Mouse (Mus musculus) stomach, postnatal 0 days (tissue): ENCODE results near the gene Arap1. TPM values are rescaled to one million over a fixed set of nuclear protein-coding genes. Genes with fewer than 3 reads are reported as not detected.

Experiments used
- ATAC-seq: fragments of 200-750 bp; cut with Nextera tagmentation; 2 replicates; pipeline ENCODE4 v1.8.0; 2017; ENCODE audit not compliant: low FRiP score, low TSS enrichment
- DNase-seq: peaks from one replicate; pipeline ENCODE4 v3.0.0-alpha.2; 2016; ENCODE audit warnings: low spot score
- H3K27ac ChIP-seq: fragments of 300-500 bp; sonication (generic); replicated peaks from 2 replicates; pipeline ENCODE4 v1.5.1; 2014; ENCODE audit warnings: mild to moderate bottlenecking, control low read depth
- H3K27me3 ChIP-seq: fragments of 300-500 bp; sonication (generic); 2 replicates; pipeline ENCODE4 v1.6.1; 2014; ENCODE audit warnings: low read length; ENCODE audit not compliant: control insufficient read depth, insufficient read depth
- H3K36me3 ChIP-seq: fragments of 300-500 bp; sonication (generic); 2 replicates; pipeline ENCODE4 v1.6.1; 2014; ENCODE audit warnings: low read length, mixed read lengths; ENCODE audit not compliant: control insufficient read depth, insufficient read depth
- H3K4me1 ChIP-seq: fragments of 300-500 bp; sonication (generic); replicated peaks from 2 replicates; pipeline ENCODE4 v1.6.1; 2014; ENCODE audit warnings: antibody characterized with exemption; ENCODE audit not compliant: control insufficient read depth, insufficient read depth
- H3K4me2 ChIP-seq: fragments of 300-500 bp; sonication (generic); replicated peaks from 2 replicates; pipeline ENCODE4 v1.6.1; 2014; ENCODE audit warnings: low read depth, mild to moderate bottlenecking, control low read depth, moderate library complexity
- H3K4me3 ChIP-seq: fragments of 300-500 bp; sonication (generic); 2 replicates; pipeline ENCODE4 v1.5.1; 2014; ENCODE audit warnings: low read depth, low read length, control low read depth
- H3K9ac ChIP-seq: fragments of 300-500 bp; sonication (generic); 2 replicates; pipeline ENCODE4 v1.6.1; 2014; ENCODE audit warnings: mild to moderate bottlenecking, low read length, control low read depth, mixed read lengths
- H3K9me3 ChIP-seq: fragments of 300-500 bp; sonication (generic); 2 replicates; pipeline ENCODE4 v1.6.1; 2016; ENCODE audit warnings: low read length; ENCODE audit not compliant: control insufficient read depth
- CTCF ChIP-seq: IDR thresholded peaks from 2 replicates; pipeline ENCODE4 v1.5.1; 2016; ENCODE audit warnings: antibody characterized with exemption, low read depth, mild to moderate bottlenecking, moderate library complexity
- EP300 ChIP-seq: optimal IDR thresholded peaks from 2 replicates; pipeline ENCODE3; 2016; ENCODE audit warnings: antibody characterized with exemption
- WGBS: fragments of 180-500 bp; shearing (Covaris S2); extraction: QIAGEN DNeasy Blood & Tissue Kit; methylation state at CpG from one replicate; pipeline ENCODE4 v1.1.7; 2014; 5-methylcytosine and 5-hydroxymethylcytosine counted together
- polyA plus RNA-seq: library from polyadenylated mRNA; unstranded; fragments of >200 nt; fragmentation: Nextera tagmentation; extraction: Ambion mirVana; gene quantifications from 2 replicates; pipeline ENCODE4 v1.2.1, GENCODE M21; 2015

Gene Arap1
- polyA plus RNA-seq, 1 experiment from 2014 or later = 37.2 TPM

GRCm38 (mm10) chr7:101321218-101321827 lies 26.5 kb upstream of the Arap1 start:
- H3K9ac ChIP-seq = peak overlapping the region; percentile 82
- ATAC-seq (peak; percentile 47), DNase-seq (peak; percentile 86)
- TF ChIP-seq CTCF = no peak; the same call in 1 of the 2 replicates
- no peak for TF ChIP-seq EP300
- peak overlapping the region; percentile 90 for H3K4me2 ChIP-seq
- peak overlapping the region; percentile 78 for H3K4me3 ChIP-seq
- H3K9me3 ChIP-seq = no peaks in the 10 kb centered on the region
- H3K36me3 ChIP-seq = no peaks in the 10 kb centered on the region
- no peaks in the 10 kb centered on the region for H3K27me3 ChIP-seq
- 2% methylated on average over 35 of the region's 61 CpGs for WGBS
- peaks cover 2% of the 10 kb centered on the region; the same call in 1 of the 2 replicates for H3K4me1 ChIP-seq
- H3K27ac ChIP-seq = peak overlapping the region; percentile 93

DNA sequence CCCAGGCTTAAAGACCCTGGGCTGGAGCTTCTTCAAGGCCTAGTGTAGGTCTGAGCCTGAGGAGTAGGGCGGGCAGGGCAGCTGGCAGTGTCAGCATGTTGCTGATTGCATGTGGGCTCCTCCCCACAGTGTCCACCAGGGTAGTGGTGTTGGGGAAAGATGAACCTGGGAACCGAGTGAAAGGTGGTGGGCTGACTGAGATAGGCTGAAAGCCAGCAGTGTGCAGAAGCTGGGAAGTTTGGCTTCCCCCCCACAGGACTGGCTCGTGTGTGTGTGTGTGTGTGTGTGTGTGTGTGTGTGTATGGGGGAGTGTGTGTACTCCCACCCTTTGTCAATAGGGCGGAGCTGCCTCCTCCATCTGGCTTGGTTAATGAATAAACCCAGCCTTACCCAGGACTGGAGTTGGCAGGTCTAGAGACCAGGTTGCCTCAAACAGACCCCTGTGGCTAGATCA lies 24.7 kb upstream of the Arap1 start:
- peak; percentile 90 for DNase-seq
- peak overlapping the region; percentile 82; the same call in 1 of the 2 replicates for H3K9ac ChIP-seq
- peaks cover 2% of the 10 kb centered on the region; the same call in 1 of the 2 replicates for H3K4me1 ChIP-seq
- H3K4me3 ChIP-seq = peak overlapping the region; percentile 78
- H3K27ac ChIP-seq = peak overlapping the region; percentile 93
- ATAC-seq = peak; percentile 79
- 0 out of 2 replicates have a peak, but pooled peaks cover 3% of the 10 kb centered on the region for H3K36me3 ChIP-seq
- no peaks in the 10 kb centered on the region for H3K27me3 ChIP-seq
- H3K4me2 ChIP-seq = peak overlapping the region; percentile 90
- 44% methylated on average over 4 of the region's 4 CpGs for WGBS
- H3K9me3 ChIP-seq = no peaks in the 10 kb centered on the region
- TF ChIP-seq CTCF (peak; percentile 38), EP300 (no peak)

DNA sequence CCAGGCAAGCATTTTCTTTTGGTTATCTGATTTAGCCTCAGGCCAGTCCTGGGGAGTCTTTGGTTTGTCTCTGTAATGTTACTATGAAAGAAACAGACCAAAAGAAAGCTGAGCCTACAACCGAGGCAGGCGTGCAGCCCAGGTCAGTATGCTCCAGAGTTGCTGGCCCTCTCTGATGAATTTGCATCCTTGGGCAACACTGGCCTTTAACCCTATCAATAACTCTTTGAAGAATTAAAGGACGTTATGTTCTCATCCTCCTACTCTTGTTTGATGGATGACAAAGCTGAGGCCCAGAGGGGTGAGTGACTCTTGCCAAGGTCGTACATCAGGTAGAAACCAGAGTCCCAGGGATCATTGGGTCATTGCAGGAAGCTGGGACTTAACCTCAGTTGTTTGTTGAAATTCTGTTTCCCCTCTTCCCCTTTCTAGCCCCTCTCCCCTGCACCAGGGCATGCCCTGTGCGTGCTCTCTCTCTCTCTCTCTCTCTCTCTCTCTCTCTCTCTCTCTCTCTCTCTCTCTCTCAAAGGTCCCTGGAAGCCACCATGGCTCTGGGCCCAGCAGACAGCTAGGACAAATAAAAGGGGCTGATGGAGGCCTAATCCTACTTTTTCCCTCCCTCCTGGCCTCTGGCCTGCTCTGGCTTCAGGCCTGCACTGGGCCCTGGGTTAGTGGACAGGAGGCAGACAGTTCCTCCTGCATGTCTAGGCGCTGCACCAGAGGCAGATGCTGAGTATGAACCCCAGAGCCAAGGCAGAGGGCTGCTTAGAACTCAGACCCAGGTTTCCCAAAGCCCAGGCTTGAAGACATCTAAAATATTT lies 23.5 kb upstream of the Arap1 start:
- ATAC-seq (no peak), DNase-seq (no peak)
- peaks cover 4% of the 10 kb centered on the region; the same call in 1 of the 2 replicates for H3K4me1 ChIP-seq
- 40% methylated on average over 6 of the region's 6 CpGs for WGBS
- no peak overlapping the region for H3K4me3 ChIP-seq
- no peak for TF ChIP-seq CTCF
- no peak for TF ChIP-seq EP300
- H3K9ac ChIP-seq = no peak overlapping the region
- H3K4me2 ChIP-seq = peak overlapping the region; percentile 90; the same call in 1 of the 2 replicates
- no peaks in the 10 kb centered on the region for H3K9me3 ChIP-seq
- H3K36me3 ChIP-seq = 0 out of 2 replicates have a peak, but pooled peaks cover 3% of the 10 kb centered on the region
- no peaks in the 10 kb centered on the region for H3K27me3 ChIP-seq
- 0 out of 2 replicates have a peak overlapping the region, but pooled peaks have one; percentile 13 for H3K27ac ChIP-seq

GRCm38 (mm10) chr7:101326006-101326405 lies 21.9 kb upstream of the Arap1 start:
- DNase-seq (no peak), ATAC-seq (no peak)
- Histone ChIP-seq H3K9ac (no peak overlapping the region), H3K36me3 (0 out of 2 replicates have a peak, but pooled peaks cover 3% of the 10 kb centered on the region), H3K27ac (no peak overlapping the region), H3K4me2 (no peak overlapping the region), H3K4me1 (peaks cover 6% of the 10 kb centered on the region; the same call in 1 of the 2 replicates), H3K27me3 (no peaks in the 10 kb centered on the region), H3K9me3 (no peaks in the 10 kb centered on the region), H3K4me3 (no peak overlapping the region)
- TF ChIP-seq CTCF = no peak
- TF ChIP-seq EP300 = no peak
- WGBS = 76% methylated on average over 5 of the region's 5 CpGs

- Histone ChIP-seq H3K27ac (no peak overlapping the region), H3K4me1 (peaks cover 6% of the 10 kb centered on the region; the same call in 1 of the 2 replicates), H3K27me3 (no peaks in the 10 kb centered on the region), H3K9ac (no peak overlapping the region), H3K9me3 (no peaks in the 10 kb centered on the region), H3K36me3 (0 out of 2 replicates have a peak, but pooled peaks cover 3% of the 10 kb centered on the region), H3K4me3 (no peak overlapping the region), H3K4me2 (no peak overlapping the region)
- ATAC-seq (no peak), DNase-seq (no peak)
- WGBS = 51% methylated on average over 5 of the region's 5 CpGs
- TF ChIP-seq CTCF (no peak), EP300 (no peak)
These were observed 20.6 kb upstream of the Arap1 start for GRCm38 (mm10) chr7:101327263-101327662.
